Mouse (Mus musculus) stomach, embryonic 15.5 days (tissue): ENCODE results near the gene Orm2. TPM values are rescaled to one million over a fixed set of nuclear protein-coding genes. Genes with fewer than 3 reads are reported as not detected.
"Not testable (repeated sequence)": the region's sequence is repeated elsewhere in the genome, so short reads cannot be mapped to it uniquely, and the experiment has no call there.

Source experiments
- ATAC-seq: fragments of 200-750 bp; cut with Nextera tagmentation; 2 replicates; pipeline ENCODE4 v1.8.0; 2017; ENCODE audit warnings: low read depth, moderate number of reproducible peaks, moderate TSS enrichment; ENCODE audit not compliant: insufficient read depth, low FRiP score
- H3K27ac ChIP-seq: fragments of 300-500 bp; sonication (generic); 2 replicates; pipeline ENCODE4 v1.5.1; 2015; ENCODE audit warnings: mild to moderate bottlenecking, inconsistent platforms
- H3K27me3 ChIP-seq: fragments of 300-500 bp; sonication (generic); replicated peaks from 2 replicates; pipeline ENCODE4 v1.6.1; 2015; ENCODE audit warnings: inconsistent platforms
- H3K36me3 ChIP-seq: fragments of 300-500 bp; sonication (generic); 2 replicates; pipeline ENCODE4 v1.6.1; 2015; ENCODE audit warnings: inconsistent platforms
- H3K4me1 ChIP-seq: fragments of 300-500 bp; sonication (generic); 2 replicates; pipeline ENCODE4 v1.6.1; 2015; ENCODE audit warnings: inconsistent platforms
- H3K4me2 ChIP-seq: fragments of 300-500 bp; sonication (generic); 2 replicates; pipeline ENCODE4 v1.6.1; 2015; ENCODE audit warnings: mild to moderate bottlenecking, inconsistent platforms
- H3K4me3 ChIP-seq: fragments of 300-500 bp; sonication (generic); replicated peaks from 2 replicates; pipeline ENCODE4 v1.5.1; 2015; ENCODE audit warnings: inconsistent platforms
- H3K9ac ChIP-seq: fragments of 300-500 bp; sonication (generic); 2 replicates; pipeline ENCODE4 v1.6.1; 2015; ENCODE audit warnings: inconsistent platforms
- H3K9me3 ChIP-seq: fragments of 300-500 bp; sonication (generic); 2 replicates; pipeline ENCODE4 v1.6.1; 2016; ENCODE audit warnings: inconsistent platforms
- whole genome bisulfite sequencing: fragments of 180-500 bp; shearing (Covaris S2); methylation state at CpG from one replicate; pipeline ENCODE4 v1.1.7; 2015; 5-methylcytosine and 5-hydroxymethylcytosine counted together
- polyA plus RNA-seq: library from polyadenylated mRNA; unstranded; fragments of >200 nt; fragmentation: Nextera tagmentation; extraction: Ambion mirVana; gene quantifications from 2 replicates; pipeline ENCODE4 v1.2.1, GENCODE M21; 2015

Orm2 gene
- not detected in 2 replicates for polyA plus RNA-seq

GRCm38 (mm10) chr4:63362150-63362549 lies at the start of gene Orm2:
Gene Orm2 (plus strand): TSS chr4:63362449.
- ATAC-seq, result no peak
- Histone ChIP-seq H3K27me3 (no peaks in the 10 kb centered on the region), H3K4me2 (no peak within 1 kb of the TSS), H3K36me3 (no peaks in the 10 kb centered on the region), H3K4me1 (no peaks in the 10 kb centered on the region), H3K27ac (no peak within 1 kb of the TSS), H3K9ac (no peak within 1 kb of the TSS), H3K9me3 (no peaks in the 10 kb centered on the region), H3K4me3 (no peak within 1 kb of the TSS)
- 84% methylated on average over 5 of the region's 5 CpGs for WGBS

DNA sequence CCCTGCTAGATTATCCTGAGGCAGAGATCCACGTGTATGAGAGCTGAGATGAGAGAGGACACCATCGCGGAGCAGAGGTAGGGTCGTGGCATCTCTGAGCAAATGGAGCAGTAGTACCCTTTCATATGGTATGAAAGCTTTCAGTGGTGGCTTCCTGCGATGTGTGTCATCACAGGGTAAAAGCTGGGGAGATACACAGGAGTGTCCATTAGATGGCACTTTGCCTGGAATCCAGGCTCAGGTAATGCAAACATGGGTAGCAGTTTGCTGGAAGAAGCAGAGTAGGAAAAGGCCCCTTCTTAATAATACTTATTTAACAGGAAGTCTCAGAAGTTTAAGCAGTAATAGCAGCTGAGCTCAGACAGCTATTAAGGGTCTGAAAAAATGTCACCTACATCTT lies 48.2 kb upstream of the Orm2 start:
- H3K9ac ChIP-seq, result no peak overlapping the region
- H3K9me3 ChIP-seq, result no peaks in the 10 kb centered on the region
- H3K36me3 ChIP-seq, result peaks cover 18% of the 10 kb centered on the region; the same call in 1 of the 2 replicates
- H3K4me1 ChIP-seq, result no peaks in the 10 kb centered on the region
- no peak overlapping the region for H3K27ac ChIP-seq
- WGBS, result 70% methylated on average over 5 of the region's 5 CpGs
- no peak for ATAC-seq
- H3K27me3 ChIP-seq, result no peaks in the 10 kb centered on the region
- H3K4me3 ChIP-seq, result no peak overlapping the region
- no peak overlapping the region for H3K4me2 ChIP-seq

- Histone ChIP-seq H3K4me2 (no peak overlapping the region), H3K9ac (no peak overlapping the region), H3K4me3 (no peak overlapping the region), H3K9me3 (no peaks in the 10 kb centered on the region), H3K36me3 (peaks cover 14% of the 10 kb centered on the region), H3K4me1 (no peaks in the 10 kb centered on the region), H3K27me3 (no peaks in the 10 kb centered on the region), H3K27ac (no peak overlapping the region)
- 61% methylated on average over 9 of the region's 9 CpGs for WGBS
- peak; percentile 48 for ATAC-seq
These were observed 46.0 kb upstream of the Orm2 start for GRCm38 (mm10) chr4:63316076-63316746.

GRCm38 (mm10) chr4:63319566-63319965 lies 42.7 kb upstream of the Orm2 start:
- H3K36me3 ChIP-seq, result peaks cover 30% of the 10 kb centered on the region

DNA sequence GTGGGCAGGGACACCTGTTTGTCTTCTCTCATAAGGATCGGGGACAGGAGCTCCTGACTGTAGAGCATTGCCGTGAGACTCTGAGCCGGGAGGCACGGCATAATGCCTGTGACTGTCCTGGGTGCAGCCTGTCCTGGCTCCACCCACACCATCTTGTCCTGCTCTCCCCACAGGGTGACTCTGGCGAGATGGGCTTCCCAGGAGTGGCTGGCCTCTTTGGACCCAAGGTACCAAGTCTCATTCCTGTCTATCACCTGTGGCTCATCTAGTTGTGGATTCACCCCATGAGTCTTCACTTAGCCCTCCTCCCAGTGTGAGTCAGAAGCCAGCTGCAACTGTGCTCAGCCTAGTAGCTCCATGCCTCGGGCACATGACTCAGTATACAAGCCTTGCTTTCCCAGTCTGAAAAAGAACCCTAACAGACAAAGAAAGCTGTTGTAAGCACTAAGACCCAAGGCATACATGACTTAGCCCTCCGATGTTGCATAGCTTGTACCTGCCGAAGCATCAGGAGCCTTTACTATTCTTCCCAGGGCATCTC lies 38.9 kb upstream of the Orm2 start:
- H3K36me3 ChIP-seq, result peaks cover 36% of the 10 kb centered on the region
- 69% methylated on average over 8 of the region's 8 CpGs for WGBS
- H3K4me3 ChIP-seq, result no peak overlapping the region
- no peaks in the 10 kb centered on the region for H3K4me1 ChIP-seq
- H3K27me3 ChIP-seq, result no peaks in the 10 kb centered on the region
- ATAC-seq, result no peak
- H3K4me2 ChIP-seq, result no peak overlapping the region
- H3K27ac ChIP-seq, result no peak overlapping the region
- H3K9ac ChIP-seq, result no peak overlapping the region
- no peaks in the 10 kb centered on the region for H3K9me3 ChIP-seq

More at GRCm38 (mm10) chr4:63319566-63319965, 42.7 kb upstream of the Orm2 start:
- ATAC-seq, H3K4me3 ChIP-seq, H3K27me3 ChIP-seq, H3K9ac ChIP-seq, H3K9me3 ChIP-seq, H3K27ac ChIP-seq, H3K4me1 ChIP-seq, H3K4me2 ChIP-seq: not testable (repeated sequence)
- WGBS, result 26% methylated on average over 3 of the region's 3 CpGs

GRCm38 (mm10) chr4:63333403-63333802 lies 28.8 kb upstream of the Orm2 start:
- Histone ChIP-seq H3K27me3 (no peaks in the 10 kb centered on the region), H3K36me3 (peaks cover 11% of the 10 kb centered on the region), H3K4me3 (no peak overlapping the region), H3K4me1 (no peaks in the 10 kb centered on the region), H3K9ac (no peak overlapping the region), H3K9me3 (no peaks in the 10 kb centered on the region), H3K27ac (no peak overlapping the region), H3K4me2 (no peak overlapping the region)
- WGBS, result 90% methylated on average over 4 of the region's 4 CpGs
- ATAC-seq, result no peak

DNA sequence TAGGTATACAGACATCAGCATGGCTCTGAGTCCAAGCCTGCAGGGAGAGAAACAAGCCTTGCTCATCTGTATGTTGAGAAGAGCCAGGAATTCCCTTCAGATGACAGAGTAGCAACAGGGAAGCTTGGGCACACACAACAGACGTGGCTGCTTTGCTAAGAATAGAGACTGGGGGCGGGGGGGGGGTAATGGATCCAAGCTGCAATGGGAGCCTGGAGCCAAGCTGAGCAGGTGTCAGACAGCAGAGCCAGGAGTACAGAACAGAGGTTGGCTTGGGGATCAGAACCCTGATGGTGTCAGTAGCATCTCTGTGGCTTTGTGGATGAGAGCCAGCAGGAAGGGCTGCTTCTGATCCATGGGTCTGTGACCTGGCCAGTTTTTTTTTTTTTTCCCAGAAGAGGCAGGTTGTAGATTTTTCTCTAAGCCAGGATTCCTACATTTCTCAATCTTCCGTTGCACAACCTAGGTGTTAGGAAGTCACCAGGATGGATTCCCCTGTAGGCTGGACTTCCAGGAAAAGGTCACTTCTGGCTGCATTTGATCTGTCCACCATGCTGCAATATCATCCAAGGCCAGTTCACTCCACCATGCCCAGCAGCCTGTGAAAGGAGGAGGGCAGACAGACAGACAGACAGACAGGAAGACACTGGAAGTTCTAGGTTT lies 23.7 kb upstream of the Orm2 start:
- Histone ChIP-seq H3K27ac (no peak overlapping the region), H3K4me2 (no peak overlapping the region), H3K27me3 (no peaks in the 10 kb centered on the region), H3K36me3 (0 out of 2 replicates have a peak, but pooled peaks cover 5% of the 10 kb centered on the region), H3K4me1 (no peaks in the 10 kb centered on the region), H3K4me3 (no peak overlapping the region), H3K9me3 (no peaks in the 10 kb centered on the region), H3K9ac (no peak overlapping the region)
- no peak for ATAC-seq
- WGBS, result 72% methylated on average over 3 of the region's 3 CpGs

GRCm38 (mm10) chr4:63342491-63342890 lies 19.8 kb upstream of the Orm2 start:
- no peak overlapping the region for H3K4me3 ChIP-seq
- no peak for ATAC-seq
- no peak overlapping the region for H3K9ac ChIP-seq
- H3K27ac ChIP-seq, result no peak overlapping the region
- H3K4me2 ChIP-seq, result no peak overlapping the region
- 55% methylated on average over 4 of the region's 4 CpGs for WGBS
- no peaks in the 10 kb centered on the region for H3K36me3 ChIP-seq
- H3K4me1 ChIP-seq, result no peaks in the 10 kb centered on the region
- H3K27me3 ChIP-seq, result no peaks in the 10 kb centered on the region
- H3K9me3 ChIP-seq, result no peaks in the 10 kb centered on the region

DNA sequence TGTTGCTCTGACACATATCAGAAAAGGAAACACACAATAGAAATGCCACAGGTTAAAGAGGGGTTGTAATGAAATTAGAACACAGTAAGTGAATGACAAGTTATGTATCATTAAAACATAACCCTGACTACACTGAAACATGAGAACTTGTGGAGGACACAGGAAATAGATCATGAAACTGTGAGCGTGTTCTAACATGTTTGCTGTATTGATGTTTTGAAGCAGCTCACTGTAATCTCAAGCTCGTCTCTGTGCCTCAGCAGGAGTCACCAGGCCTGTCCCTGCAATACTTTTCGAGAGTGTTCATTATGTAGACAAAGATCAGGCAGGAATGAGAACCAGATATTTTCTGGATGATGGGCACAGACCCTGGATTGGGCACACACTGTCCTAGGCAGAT lies 18.6 kb upstream of the Orm2 start:
- H3K4me2 ChIP-seq, result no peak overlapping the region
- no peaks in the 10 kb centered on the region for H3K36me3 ChIP-seq
- H3K9ac ChIP-seq, result no peak overlapping the region
- ATAC-seq, result no peak
- H3K27me3 ChIP-seq, result no peaks in the 10 kb centered on the region
- H3K4me3 ChIP-seq, result no peak overlapping the region
- no peaks in the 10 kb centered on the region for H3K4me1 ChIP-seq
- 52% methylated on average over 3 of the region's 3 CpGs for WGBS
- 0 out of 2 replicates have a peak overlapping the region, but pooled peaks have one; percentile 16 for H3K27ac ChIP-seq
- no peaks in the 10 kb centered on the region for H3K9me3 ChIP-seq

GRCm38 (mm10) chr4:63344295-63344694 lies 18.0 kb upstream of the Orm2 start, which contains the start of gene Orm1:
Gene Orm1 (plus strand): TSS chr4:63344560.
- no peak within 1 kb of the TSS for H3K9ac ChIP-seq
- no peaks in the 10 kb centered on the region for H3K4me1 ChIP-seq
- H3K9me3 ChIP-seq, result no peaks in the 10 kb centered on the region
- H3K27ac ChIP-seq, result peak within 1 kb of the TSS; percentile 41
- no peaks in the 10 kb centered on the region for H3K27me3 ChIP-seq
- no peak within 1 kb of the TSS for H3K4me2 ChIP-seq
- H3K4me3 ChIP-seq, result no peak within 1 kb of the TSS
- H3K36me3 ChIP-seq, result no peaks in the 10 kb centered on the region
- WGBS, result 82% methylated on average over 8 of the region's 8 CpGs
- no peak for ATAC-seq

DNA sequence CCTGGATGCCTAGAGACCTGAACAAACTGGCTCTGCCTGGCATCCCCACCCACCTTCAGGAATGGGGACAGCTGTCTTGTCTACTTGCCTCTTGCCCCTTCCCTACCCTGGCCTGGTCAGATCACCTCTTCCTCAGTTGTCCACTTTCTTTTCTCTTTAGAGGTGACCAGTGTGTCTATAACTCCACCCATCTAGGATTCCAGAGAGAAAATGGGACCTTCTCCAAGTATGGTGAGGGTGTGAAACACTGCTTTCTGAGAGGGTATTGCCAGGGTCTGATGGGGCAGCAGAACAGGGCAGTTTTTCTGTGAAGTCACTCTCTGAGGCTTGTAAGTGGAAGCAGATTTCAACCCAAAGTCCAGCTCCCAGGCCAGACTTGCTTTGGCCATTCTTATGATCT lies 17.0 kb upstream of the Orm2 start:
- no peaks in the 10 kb centered on the region for H3K36me3 ChIP-seq
- no peak overlapping the region for H3K4me3 ChIP-seq
- no peak overlapping the region for H3K9ac ChIP-seq
- H3K4me1 ChIP-seq, result no peaks in the 10 kb centered on the region
- no peaks in the 10 kb centered on the region for H3K27me3 ChIP-seq
- H3K9me3 ChIP-seq, result no peaks in the 10 kb centered on the region
- H3K27ac ChIP-seq, result peak overlapping the region; percentile 41
- no peak overlapping the region for H3K4me2 ChIP-seq
- ATAC-seq, result peak; percentile 29

DNA sequence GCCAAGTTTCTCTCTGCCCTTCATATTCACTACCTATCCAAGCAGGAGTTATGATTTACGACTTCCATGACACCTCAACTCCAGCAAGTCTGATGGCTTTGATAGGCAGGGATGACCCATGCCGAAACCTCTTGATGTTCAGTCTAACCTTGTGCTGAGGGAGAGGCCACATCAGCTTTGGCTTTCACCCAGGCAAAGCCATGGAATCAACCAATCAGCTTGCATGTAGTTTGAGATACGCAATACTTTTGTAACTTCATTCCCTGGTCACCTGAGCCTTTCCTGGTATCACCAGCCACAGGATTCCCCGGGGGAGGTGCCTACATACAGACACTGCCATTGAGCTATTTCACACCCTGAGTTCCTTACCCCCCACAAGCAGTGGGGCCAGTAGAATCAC lies 15.6 kb upstream of the Orm2 start:
- Histone ChIP-seq H3K27ac (no peak overlapping the region), H3K9me3 (no peaks in the 10 kb centered on the region), H3K4me2 (no peak overlapping the region), H3K9ac (no peak overlapping the region), H3K4me1 (no peaks in the 10 kb centered on the region), H3K4me3 (no peak overlapping the region), H3K27me3 (no peaks in the 10 kb centered on the region), H3K36me3 (no peaks in the 10 kb centered on the region)
- no peak for ATAC-seq
- WGBS, result 87% methylated on average over 4 of the region's 4 CpGs
